Mouse (Mus musculus) heart, embryonic 11.5 days (tissue): ENCODE results near the gene Ankrd26. TPM values are rescaled to one million over a fixed set of nuclear protein-coding genes. Genes with fewer than 3 reads are reported as not detected.

Experiments
- ATAC-seq: fragments of 200-750 bp; cut with Nextera tagmentation; replicated peaks from 2 replicates; pipeline ENCODE4 v1.8.0; 2017; ENCODE audit warnings: moderate library complexity; ENCODE audit not compliant: insufficient number of reproducible peaks, low FRiP score, low TSS enrichment
- H3K27ac ChIP-seq: fragments of 300-500 bp; sonication (generic); 2 replicates; pipeline ENCODE4 v1.5.1; 2014; ENCODE audit warnings: mild to moderate bottlenecking, low read depth, low read length
- H3K27me3 ChIP-seq: fragments of 300-500 bp; sonication (generic); 2 replicates; pipeline ENCODE4 v1.6.1; 2014; ENCODE audit warnings: mild to moderate bottlenecking, low read length, mixed read lengths; ENCODE audit not compliant: control insufficient read depth, insufficient read depth
- H3K36me3 ChIP-seq: fragments of 300-500 bp; sonication (generic); 2 replicates; pipeline ENCODE4 v1.6.1; 2014; ENCODE audit warnings: mild to moderate bottlenecking, low read length, moderate library complexity, mixed read lengths; ENCODE audit not compliant: control insufficient read depth, insufficient read depth
- H3K4me1 ChIP-seq: fragments of 300-500 bp; sonication (generic); 2 replicates; pipeline ENCODE4 v1.6.1; 2014; ENCODE audit warnings: low read length; ENCODE audit not compliant: control insufficient read depth, insufficient read depth
- H3K4me2 ChIP-seq: fragments of 300-500 bp; sonication (generic); 2 replicates; pipeline ENCODE4 v1.6.1; 2014; ENCODE audit warnings: mild to moderate bottlenecking, moderate library complexity
- H3K4me3 ChIP-seq: fragments of 300-500 bp; sonication (generic); 2 replicates; pipeline ENCODE4 v1.5.1; 2014; ENCODE audit warnings: low read depth, low read length
- H3K9ac ChIP-seq: fragments of 300-500 bp; sonication (generic); 2 replicates; pipeline ENCODE4 v1.6.1; 2014; ENCODE audit warnings: mild to moderate bottlenecking, low read depth, low read length, moderate library complexity
- H3K9me3 ChIP-seq: fragments of 300-500 bp; sonication (generic); replicated peaks from 2 replicates; pipeline ENCODE4 v1.6.1; 2016; ENCODE audit warnings: low read length; ENCODE audit not compliant: control insufficient read depth
- WGBS: fragments of 180-500 bp; shearing (Covaris S2); extraction: QIAGEN DNeasy Blood & Tissue Kit; methylation state at CpG from one replicate; pipeline ENCODE4 v1.1.7; 2014; ENCODE audit not compliant: insufficient replicate concordance; 5-methylcytosine and 5-hydroxymethylcytosine counted together
- polyA plus RNA-seq: library from polyadenylated mRNA; unstranded; fragments of >200 nt; fragmentation: Nextera tagmentation; extraction: Ambion mirVana; gene quantifications from 2 replicates; pipeline ENCODE4 v1.2.1, GENCODE M21; 2014

Gene Ankrd26
- polyA plus RNA-seq, 1 experiment from 2014 or later: 10.4 TPM

- H3K27me3 ChIP-seq: no peaks in the 10 kb centered on the region
- peak within 1 kb of the TSS; percentile 89 for H3K27ac ChIP-seq
These were observed 106.9 kb downstream of the Ankrd26 start, which contains the start of gene Zfp248 for GRCm38 (mm10) chr6:118455042-118455631. Zfp248 (minus strand) TSS chr6:118455528.

DNA sequence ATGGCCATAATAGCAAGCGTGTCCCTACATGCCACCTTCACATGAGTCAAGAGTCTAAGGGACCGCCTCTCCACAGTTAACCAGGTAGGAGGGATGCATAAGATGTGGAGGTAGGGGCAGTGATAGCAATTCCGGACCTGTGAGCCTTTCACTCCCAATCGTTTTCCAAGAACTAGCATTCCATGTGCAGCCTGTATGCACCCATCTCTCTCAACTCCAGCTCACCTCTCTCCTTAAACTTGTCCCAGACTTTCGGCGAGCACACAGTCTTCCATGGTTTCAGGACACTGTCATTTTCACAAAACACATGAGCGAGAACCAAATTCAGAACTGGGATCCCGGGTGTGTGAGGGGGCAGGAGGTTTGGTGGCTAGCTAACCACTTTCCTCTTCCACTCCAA is 107.6 kb downstream of the Ankrd26 start:
- Histone ChIP-seq H3K4me2 (peak overlapping the region; percentile 86), H3K27me3 (no peaks in the 10 kb centered on the region), H3K4me1 (peaks cover 2% of the 10 kb centered on the region; the same call in 1 of the 2 replicates), H3K9me3 (no peaks in the 10 kb centered on the region), H3K36me3 (no peaks in the 10 kb centered on the region), H3K4me3 (peak overlapping the region; percentile 80), H3K9ac (peak overlapping the region; percentile 92), H3K27ac (no peak overlapping the region)
- WGBS: 41% methylated on average over 8 of the region's 8 CpGs
- no peak for ATAC-seq

More at GRCm38 (mm10) chr6:118455042-118455631, 106.9 kb downstream of the Ankrd26 start, which contains the start of gene Zfp248:
- Histone ChIP-seq H3K36me3 (no peaks in the 10 kb centered on the region), H3K4me2 (peak within 1 kb of the TSS; percentile 86), H3K4me1 (peaks cover 2% of the 10 kb centered on the region; the same call in 1 of the 2 replicates), H3K4me3 (peak within 1 kb of the TSS; percentile 80), H3K9me3 (no peaks in the 10 kb centered on the region), H3K9ac (peak within 1 kb of the TSS; percentile 92)
- under 1% methylated on average over 43 of the region's 43 CpGs for WGBS
- peak; percentile 90 for ATAC-seq

Other genes with a start within 250 kb of the Ankrd26 start
- gene Bms1, start 142.8 kb downstream of the Ankrd26 start, polyA plus RNA-seq: 25.1 and 31.6 TPM in 2 replicates
- 4.9 and 5.0 TPM in 2 replicates for gene Zfp248, start 106.7 kb downstream of the Ankrd26 start, polyA plus RNA-seq
- 10.3 and 12.0 TPM in 2 replicates for gene Zfp9, start 82.9 kb downstream of the Ankrd26 start, polyA plus RNA-seq